Mouse (Mus musculus) gonadal fat pad, adult 2 months (tissue): ENCODE measurements around the gene Stat5b. TPM values are rescaled to one million over a fixed set of nuclear protein-coding genes. Genes with fewer than 3 reads are reported as not detected.

ENCODE experiments used
- DNase-seq: peaks from one replicate; pipeline ENCODE4 v3.0.0-alpha.2; 2012; ENCODE audit warnings: low read depth
- polyA plus RNA-seq: library from polyadenylated mRNA; depleted of rRNA; stranded (reverse); fragments of >200 nt; gene quantifications from 2 replicates; pipeline ENCODE4 v1.2.3, GENCODE M21; 2012

Gene Stat5b
- polyA plus RNA-seq, 1 experiment = 28.7 TPM

GRCm38 (mm10) chr11:100770646-100771408 is 79.7 kb downstream of the Stat5b start, which contains the start of gene Ghdc:
Gene Ghdc, minus strand, starts transcription at chr11:100770957.
- DNase-seq = peak; percentile 69

- DNase-seq = no peak
Observed at GRCm38 (mm10) chr11:100769980-100770379, 80.5 kb downstream of the Stat5b start.

- no peak for DNase-seq
Observed at GRCm38 (mm10) chr11:100767871-100768270, 82.7 kb downstream of the Stat5b start.

GRCm38 (mm10) chr11:100766726-100767125 is 83.8 kb downstream of the Stat5b start:
- no peak for DNase-seq

GRCm38 (mm10) chr11:100762831-100763230 is 87.7 kb downstream of the Stat5b start, which contains the start of gene Hcrt:
Gene Hcrt, minus strand, starts transcription at chr11:100762931.
- no peak for DNase-seq

- no peak for DNase-seq
Observed at GRCm38 (mm10) chr11:100761547-100762045, 88.9 kb downstream of the Stat5b start.

GRCm38 (mm10) chr11:100759611-100760233 is 90.8 kb downstream of the Stat5b start, which contains the start of gene Kcnh4:
Gene Kcnh4, minus strand, starts transcription at chr11:100759942.
- DNase-seq = no peak

- no peak for DNase-seq
Observed at GRCm38 (mm10) chr11:100758707-100759610, 91.6 kb downstream of the Stat5b start.

- DNase-seq = no peak
Observed at GRCm38 (mm10) chr11:100757566-100757965, 93.0 kb downstream of the Stat5b start.

GRCm38 (mm10) chr11:100756476-100756875 is 94.0 kb downstream of the Stat5b start:
- DNase-seq = no peak

GRCm38 (mm10) chr11:100754693-100755057 is 95.8 kb downstream of the Stat5b start:
- no peak for DNase-seq

- no peak for DNase-seq
Observed at GRCm38 (mm10) chr11:100754021-100754692, 96.4 kb downstream of the Stat5b start.

- no peak for DNase-seq
Observed at GRCm38 (mm10) chr11:100752294-100752693, 98.2 kb downstream of the Stat5b start.

- DNase-seq = no peak
Observed at GRCm38 (mm10) chr11:100750127-100750526, 100.4 kb downstream of the Stat5b start.

- no peak for DNase-seq
Observed at GRCm38 (mm10) chr11:100749469-100749868, 101.1 kb downstream of the Stat5b start.

- DNase-seq = no peak
Observed at GRCm38 (mm10) chr11:100748620-100749019, 101.9 kb downstream of the Stat5b start.

GRCm38 (mm10) chr11:100747114-100747513 is 103.4 kb downstream of the Stat5b start:
- DNase-seq = no peak

GRCm38 (mm10) chr11:100746546-100746945 is 104.0 kb downstream of the Stat5b start:
- no peak for DNase-seq

GRCm38 (mm10) chr11:100745085-100745484 is 105.4 kb downstream of the Stat5b start:
- DNase-seq = no peak

- DNase-seq = no peak
Observed at GRCm38 (mm10) chr11:100741348-100741747, 109.2 kb downstream of the Stat5b start.

- DNase-seq = no peak
Observed at GRCm38 (mm10) chr11:100738749-100739148, 111.8 kb downstream of the Stat5b start.
